Mouse (Mus musculus): Measurements from ENCODE around the gene Foxs1.
A peak's percentile ranks its signal among the peaks of the same experiment; 100 is the strongest.

Foxs1 gene

GRCm38 (mm10) chr2:152928219-152928987 lies 4.6 kb downstream of the Foxs1 start:
- no peak for DNase-seq (ENCODE audit: low read depth, low spot score)

DNA sequence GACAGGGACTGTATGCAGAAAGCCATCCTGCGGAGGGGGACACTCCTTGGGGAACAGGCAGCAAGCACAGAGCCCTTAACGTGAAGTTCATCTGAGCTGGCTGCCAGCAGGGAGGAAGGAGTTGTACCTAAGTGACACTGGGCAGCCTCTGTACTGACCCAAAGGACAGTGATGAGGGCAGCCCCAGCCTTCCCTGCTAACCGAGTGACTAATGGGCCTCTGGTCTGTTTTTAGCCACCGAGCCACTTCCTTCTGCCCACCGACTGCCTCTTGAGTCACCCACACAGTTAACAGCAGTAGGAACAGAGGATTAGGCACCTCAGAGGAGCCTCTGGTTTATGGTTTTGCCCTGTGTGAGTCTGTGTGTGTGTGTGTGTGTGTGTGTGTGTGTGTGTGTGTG lies 5.6 kb downstream of the Foxs1 start:
- DNase-seq (ENCODE audit: low read depth, low spot score) = peak; percentile 41

DNA sequence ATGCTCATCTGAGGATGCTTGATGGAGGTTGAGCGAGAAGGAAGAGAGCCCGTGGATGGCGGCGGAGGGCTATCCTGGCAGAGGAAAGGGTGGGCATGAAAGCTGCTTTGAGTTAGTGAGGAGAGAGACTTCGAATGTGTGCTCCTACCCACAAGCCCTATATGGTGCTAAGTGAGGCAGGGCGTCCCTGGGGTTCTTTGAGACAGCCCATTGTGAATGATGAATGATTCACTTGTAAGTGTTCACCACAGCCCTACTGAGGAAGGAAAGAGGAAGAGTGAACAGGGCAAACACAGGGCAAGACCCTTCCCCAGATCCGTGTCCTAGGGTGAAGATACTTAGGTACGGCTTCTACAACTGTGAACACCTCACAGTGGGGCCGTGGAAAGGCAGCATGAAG lies 6.1 kb downstream of the Foxs1 start:
- DNase-seq (ENCODE audit: low read depth, low spot score) = no peak

DNA sequence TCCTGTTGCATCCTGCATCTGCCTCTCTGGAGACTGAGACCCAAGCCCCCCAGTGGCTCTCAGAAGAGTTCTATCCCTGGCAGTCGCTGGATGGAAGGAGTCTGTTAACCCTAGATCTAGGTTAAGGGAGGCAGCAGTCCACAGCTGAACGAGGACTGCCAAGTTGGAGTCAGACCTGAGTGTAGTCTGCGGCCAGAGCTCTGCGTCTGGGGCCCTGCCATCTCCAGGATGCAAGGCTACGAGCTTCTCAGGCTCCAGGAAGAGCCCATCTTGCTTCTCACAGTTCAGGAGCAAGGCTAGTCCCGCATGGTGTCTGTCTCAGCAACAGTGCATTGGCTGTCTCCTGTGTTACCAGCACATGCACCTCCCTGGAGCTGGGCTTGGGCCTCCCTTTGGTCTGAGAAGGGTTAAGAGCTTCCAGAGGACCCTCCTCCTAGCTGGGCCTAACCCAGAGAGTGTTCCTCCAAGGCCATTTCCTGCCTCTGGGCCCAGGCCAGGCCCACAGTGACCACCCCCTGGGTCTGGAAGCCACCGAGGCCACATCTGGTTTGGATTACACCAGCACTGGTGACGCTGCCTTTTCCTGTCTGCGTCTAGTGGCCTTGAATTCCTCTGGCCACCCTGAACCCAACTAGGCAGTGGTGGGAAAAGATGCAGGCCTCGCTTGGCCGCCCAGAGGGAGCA lies 7.7 kb downstream of the Foxs1 start:
- no peak for DNase-seq (ENCODE audit: low read depth, low spot score)

DNA sequence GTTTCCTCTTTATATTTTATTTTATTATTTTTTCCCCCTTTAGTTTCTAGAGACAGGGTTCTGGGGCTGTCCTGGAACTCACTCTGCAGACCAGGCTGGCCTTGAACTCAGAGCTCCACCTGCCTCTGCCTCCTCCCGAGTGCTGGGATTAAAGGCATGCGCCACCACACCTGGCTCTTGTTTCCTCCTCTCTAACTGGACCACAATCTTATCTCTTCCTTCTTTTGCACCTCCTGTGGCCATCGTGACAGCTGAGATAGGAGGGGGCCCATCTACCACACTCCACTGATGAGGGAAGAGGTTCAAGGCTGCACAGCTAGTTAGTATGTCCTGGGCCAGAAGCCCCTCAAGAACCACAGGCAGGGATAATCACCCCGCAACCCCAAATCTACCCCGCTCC lies 8.5 kb downstream of the Foxs1 start:
- DNase-seq (ENCODE audit: low read depth, low spot score) = no peak

DNA sequence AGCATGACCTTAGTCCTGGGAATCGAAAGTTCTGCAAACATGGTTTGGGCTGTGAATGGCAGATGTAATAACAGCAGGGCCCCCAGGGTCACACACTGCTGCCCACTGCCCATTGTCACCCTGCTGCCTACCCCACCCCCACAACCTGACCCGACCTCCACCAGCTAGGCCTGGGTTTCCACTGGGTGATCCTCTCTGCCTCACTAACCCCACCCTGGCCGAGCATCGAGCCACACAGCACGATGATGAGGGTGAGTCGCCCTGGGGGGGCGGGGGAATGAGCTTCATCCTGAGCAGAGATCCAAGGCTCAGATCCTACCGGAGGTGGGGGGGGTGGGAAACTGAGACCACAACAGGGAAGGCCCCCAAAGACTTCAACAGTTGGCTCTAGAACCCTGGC lies 8.9 kb downstream of the Foxs1 start:
- DNase-seq (ENCODE audit: low read depth, low spot score) = no peak

- peak; percentile 75 for DNase-seq (ENCODE audit: low read depth, low spot score)
These were observed 9.4 kb downstream of the Foxs1 start for GRCm38 (mm10) chr2:152923621-152924020.

DNA sequence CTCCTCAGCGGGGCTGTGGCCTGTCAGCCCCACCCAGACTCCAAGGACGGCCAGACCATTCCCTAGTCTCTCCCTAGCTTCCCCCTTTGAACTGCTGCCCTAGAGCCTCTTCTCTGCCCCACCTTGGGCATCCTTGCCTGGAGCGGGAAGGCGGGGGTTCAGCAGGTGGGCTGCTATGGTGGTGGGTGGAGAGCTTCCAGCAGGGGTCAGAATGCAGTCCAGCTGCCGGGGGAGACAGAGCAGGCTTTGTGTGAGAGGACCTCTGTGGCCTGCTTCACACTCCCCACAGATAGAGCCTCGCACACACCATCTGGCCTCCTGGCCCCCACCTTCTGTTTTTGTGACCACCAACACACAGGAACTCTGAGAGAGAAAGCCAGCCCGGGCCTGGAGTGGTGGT lies 10.6 kb downstream of the Foxs1 start:
- DNase-seq (ENCODE audit: low read depth, low spot score) = no peak

DNA sequence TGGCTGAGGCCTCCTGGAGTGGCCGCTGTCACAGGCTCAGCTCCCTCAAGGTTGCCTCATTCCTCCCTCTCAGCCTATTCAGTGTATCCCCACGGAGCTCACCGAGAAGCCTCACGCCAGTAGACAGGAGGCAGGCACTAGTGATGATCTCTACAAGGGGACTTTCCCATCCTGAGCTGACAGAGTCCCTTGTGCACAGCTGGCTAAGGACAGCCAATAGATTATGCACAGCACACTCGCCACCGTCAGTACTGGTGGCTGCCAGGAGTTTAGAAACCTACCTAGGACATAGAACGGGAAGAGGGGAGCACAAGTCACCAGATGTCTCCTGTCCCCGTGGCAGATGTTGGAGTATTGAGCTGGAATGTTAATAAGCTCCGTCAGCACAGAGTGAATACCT lies 15.3 kb downstream of the Foxs1 start:
- DNase-seq (ENCODE audit: low read depth, low spot score) = no peak

- DNase-seq (ENCODE audit: low read depth, low spot score) = no peak
These were observed 16.9 kb downstream of the Foxs1 start for GRCm38 (mm10) chr2:152916111-152916510.

- no peak for DNase-seq (ENCODE audit: low read depth, low spot score)
These were observed 17.6 kb downstream of the Foxs1 start for GRCm38 (mm10) chr2:152915453-152915852.

DNA sequence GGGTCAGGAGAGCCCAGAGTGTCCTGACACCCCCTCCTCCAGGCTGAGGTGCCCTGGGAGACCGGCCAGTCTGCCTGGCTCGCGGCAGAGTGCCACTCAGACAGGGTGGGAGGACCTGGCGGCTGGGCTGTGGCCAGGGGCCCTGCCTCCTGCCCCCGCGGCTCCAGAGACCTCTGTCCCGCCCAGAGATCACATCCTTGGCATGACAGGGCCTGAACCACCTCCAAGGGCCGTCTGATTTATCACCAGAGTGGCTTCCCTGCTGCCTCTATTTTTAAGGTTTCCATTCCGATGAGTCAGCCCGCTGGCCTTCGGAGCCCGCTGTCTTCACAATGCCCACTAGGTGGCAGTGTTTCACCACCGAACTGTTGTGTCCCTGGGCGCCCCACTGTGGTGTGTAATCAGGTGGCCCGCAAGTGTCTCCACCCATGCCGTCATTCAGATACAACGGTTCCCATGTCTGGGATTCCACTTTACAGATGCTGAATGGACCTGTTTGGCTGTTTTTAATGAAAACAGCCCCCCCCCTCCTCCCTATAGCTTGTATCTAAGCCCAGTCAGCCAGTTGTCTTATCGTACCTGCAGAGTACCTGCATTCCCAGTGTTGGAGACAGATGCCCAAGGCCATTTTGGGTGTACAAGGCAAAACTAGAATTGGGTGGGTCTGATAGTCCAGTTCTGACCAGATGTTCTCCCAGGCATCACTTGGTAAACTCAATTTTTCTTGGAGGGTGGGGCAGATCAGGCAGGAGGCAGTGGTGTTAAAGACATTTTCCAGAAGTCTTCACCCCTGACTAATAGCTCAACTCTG lies 18.5 kb downstream of the Foxs1 start:
- DNase-seq (ENCODE audit: low read depth, low spot score) = peak; percentile 91

DNA sequence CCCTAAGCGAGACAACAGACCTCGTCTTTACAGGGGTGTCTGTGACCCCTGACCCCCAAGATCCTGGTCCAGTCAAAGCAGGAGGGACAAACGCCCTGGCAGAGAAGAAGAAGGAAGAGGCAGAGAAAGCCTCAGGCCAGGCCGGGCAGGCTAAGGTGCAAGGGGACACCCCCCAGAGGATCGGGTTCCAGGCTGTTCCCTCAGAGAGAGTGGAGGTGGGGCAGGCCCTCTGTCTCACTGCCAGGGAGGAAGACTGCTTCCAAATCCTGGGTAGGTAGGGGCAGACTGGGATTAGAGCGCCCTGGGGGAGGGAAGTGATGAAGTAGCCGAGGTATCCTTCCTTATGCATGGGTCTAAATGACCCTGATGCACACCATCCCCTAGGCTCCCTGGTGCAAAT lies 19.5 kb downstream of the Foxs1 start:
- DNase-seq (ENCODE audit: low read depth, low spot score) = no peak

DNA sequence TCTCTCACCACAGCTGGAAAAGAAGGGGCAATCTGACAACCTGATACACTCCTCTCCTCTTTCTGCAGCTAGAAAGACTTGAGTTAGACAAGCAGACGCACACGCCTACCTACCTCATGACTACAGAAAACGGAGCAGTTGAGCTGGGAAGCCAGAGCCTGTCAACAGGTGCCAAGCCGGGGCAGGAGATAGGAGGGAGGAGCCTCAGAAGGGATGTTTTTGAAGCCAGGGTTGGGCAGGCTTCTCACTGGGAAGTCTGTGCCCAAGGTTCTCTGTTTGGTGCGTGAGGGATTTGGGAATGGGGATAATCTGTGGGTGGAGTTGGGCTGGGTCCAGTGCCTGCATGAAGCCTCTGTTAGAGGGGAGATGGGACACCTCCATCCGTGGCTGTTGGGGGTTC lies 21.6 kb downstream of the Foxs1 start:
- DNase-seq (ENCODE audit: low read depth, low spot score) = no peak

GRCm38 (mm10) chr2:152911031-152911430 lies 22.0 kb downstream of the Foxs1 start, which contains the start of gene Mylk2:
Gene Mylk2 (plus strand): TSS chr2:152911352.
- DNase-seq (ENCODE audit: low read depth, low spot score) = no peak

DNA sequence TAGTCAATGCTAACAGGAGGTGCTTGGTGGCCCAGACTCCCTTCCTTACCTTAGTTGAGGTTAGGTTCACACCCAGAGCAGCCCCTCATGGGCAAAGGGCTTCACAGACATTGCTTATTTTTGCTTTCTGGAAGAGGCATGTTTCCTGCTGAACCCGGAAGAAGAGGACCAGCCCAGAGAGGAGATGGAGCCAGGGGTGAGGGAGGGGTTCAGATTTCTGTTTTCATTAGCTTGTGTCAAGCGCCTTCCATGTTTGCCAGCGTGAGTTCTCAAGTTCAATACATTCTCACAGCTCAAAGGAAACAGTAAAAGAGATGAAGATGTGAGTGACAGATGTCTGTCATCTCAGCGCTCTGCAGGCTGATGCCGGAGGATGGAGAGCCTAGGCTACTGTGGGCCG lies 23.2 kb downstream of the Foxs1 start:
- no peak for DNase-seq (ENCODE audit: low read depth, low spot score)

GRCm38 (mm10) chr2:152907114-152907943 lies 25.7 kb downstream of the Foxs1 start:
- no peak for DNase-seq (ENCODE audit: low read depth, low spot score)

- no peak for DNase-seq (ENCODE audit: low read depth, low spot score)
These were observed 26.6 kb downstream of the Foxs1 start for GRCm38 (mm10) chr2:152906274-152907037.

DNA sequence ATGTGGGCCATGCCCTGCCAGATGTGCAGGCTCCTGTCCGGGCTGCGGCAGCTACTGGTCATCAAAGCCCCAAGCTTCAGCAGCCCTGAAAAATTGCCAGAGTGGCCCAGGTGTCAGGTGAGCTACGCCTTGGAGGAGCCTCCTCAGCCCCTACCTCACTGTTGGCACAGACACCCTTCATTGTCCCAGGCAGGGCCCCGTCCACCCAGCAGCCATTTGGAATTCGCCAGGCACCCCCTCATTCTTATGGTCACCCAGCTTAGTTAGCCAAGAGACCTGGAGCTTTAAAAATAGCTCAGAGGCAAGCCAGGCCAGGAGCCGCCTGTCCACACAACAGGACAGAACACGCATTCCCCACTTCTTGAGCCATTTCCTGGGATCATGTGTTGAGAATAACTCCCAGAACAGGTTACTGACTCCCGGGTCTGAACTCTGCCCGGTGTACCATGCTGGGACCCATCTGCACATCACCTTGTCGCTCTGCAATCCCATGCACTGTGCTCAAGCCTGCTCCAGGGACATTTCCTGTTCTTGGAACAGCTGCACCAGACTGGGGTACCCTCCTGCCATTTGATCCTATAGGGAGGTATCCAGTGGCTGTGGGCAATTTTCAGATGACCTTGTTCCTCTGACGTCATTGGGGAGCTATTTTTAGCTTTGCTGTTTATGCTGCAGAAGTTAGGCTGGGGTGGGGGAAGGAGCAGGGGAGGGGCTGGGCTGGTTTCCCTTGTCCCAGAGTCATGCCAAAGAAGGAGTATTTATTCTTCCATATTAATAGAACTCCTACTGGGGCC lies 27.8 kb downstream of the Foxs1 start:
- DNase-seq (ENCODE audit: low read depth, low spot score) = no peak

DNA sequence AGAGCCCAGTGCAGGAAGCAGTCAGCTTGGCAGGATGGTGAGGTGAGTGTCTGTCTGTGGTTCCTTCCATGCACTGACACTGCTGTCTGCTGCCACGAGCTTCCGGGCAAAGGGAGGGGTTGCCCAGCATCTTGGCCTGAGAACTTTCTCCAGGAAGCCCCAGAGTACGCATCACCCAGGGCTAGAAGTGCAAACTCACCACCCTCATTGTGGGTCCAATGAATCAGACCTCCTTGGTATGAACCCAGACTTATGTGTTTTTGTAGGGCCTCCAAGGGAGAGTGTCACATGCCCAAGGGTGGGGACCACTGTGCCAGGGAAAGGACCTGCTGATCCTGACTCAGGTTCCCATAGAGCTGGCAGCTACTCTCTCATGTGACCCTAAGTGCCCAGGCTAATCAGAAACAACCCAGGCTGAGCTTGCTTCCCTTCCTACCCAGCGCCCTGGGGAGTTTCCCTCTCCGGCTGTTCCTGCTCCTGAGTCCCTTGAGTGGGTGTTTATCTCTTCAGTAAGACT lies 28.8 kb downstream of the Foxs1 start:
- DNase-seq (ENCODE audit: low read depth, low spot score) = no peak

All from brain, adult 2 months (tissue).